9 mouse cellular contexts compared by ENCODE assay signal in the genomic region with DNA sequence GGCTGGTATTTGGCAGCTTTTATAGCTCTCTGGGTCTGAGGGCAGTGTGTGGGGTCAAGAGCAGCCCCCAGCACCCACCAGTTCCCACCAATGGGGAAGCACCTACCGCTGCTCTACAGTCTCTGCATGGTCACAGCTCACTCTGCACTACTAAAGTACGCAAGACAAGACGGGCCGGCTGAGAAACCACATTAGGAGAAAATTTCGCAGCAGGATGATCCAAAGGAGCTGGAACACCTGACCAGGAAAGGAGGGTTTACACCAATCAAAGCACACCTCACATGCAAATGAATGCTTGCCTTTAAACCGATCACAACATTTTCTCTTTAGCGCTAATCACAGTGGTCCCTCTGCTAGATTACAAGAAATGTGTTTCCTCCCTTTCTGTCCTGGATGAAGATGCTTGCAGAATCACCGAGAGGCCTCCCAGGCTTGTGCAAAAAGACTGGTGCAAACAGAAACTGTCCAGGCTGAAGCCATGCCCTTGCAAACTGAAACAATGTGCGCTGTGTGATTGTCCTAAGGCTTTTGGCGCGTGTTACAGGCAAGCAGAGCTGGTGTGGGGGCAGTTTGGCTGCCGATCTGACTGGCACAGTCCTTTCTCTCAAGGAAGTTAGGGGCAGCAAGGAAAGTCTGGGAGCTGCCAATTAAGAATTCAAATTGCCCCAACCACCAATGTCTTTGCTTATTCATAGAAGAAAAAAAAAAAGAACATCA. TPM values are rescaled to one million over a fixed set of nuclear protein-coding genes. Genes with fewer than 3 reads are reported as not detected.
DNase-seq lines count a peak whose midpoint lies in the region; ATAC-seq lines count a peak whose summit lies in the region.
"Had no signal": no experiment of that assay in that cellular context is flagged by ENCODE, and none has a peak within 500 bp of the region (broad histone marks: within the 10 kb centered on the region; RNA-seq: fewer than 3 reads in every experiment).

No protein-coding gene starts in this region.

- no peaks in the 10 kb centered on the region for H3K36me3 ChIP-seq in embryonic facial prominence, embryonic 12.5 days
- H3K36me3 ChIP-seq in limb, embryonic 11.5 days (ENCODE audit: control insufficient read depth, insufficient read depth, low read length) = no peaks in the 10 kb centered on the region
- no peaks in the 10 kb centered on the region for H3K36me3 ChIP-seq in neural tube, embryonic 15.5 days

- H3K4me2 ChIP-seq in embryonic facial prominence, embryonic 12.5 days (replicated peaks) = peak overlapping the region; percentile 32
- peak overlapping the region; percentile 36; the same call in 1 of the 2 replicates for H3K4me2 ChIP-seq in limb, embryonic 11.5 days (ENCODE audit: low read depth, severe bottlenecking)
- peak overlapping the region; percentile 43 for H3K4me2 ChIP-seq in neural tube, embryonic 15.5 days

- WGBS in embryonic facial prominence, embryonic 12.5 days = 14% methylated on average over 12 of the region's 12 CpGs
- 13% methylated on average over 12 of the region's 12 CpGs for WGBS in limb, embryonic 11.5 days
- 13% methylated on average over 12 of the region's 12 CpGs for WGBS in neural tube, embryonic 15.5 days

- peaks cover 48% of the 10 kb centered on the region for H3K27me3 ChIP-seq in embryonic facial prominence, embryonic 12.5 days
- peaks cover 11% of the 10 kb centered on the region for H3K27me3 ChIP-seq in limb, embryonic 11.5 days (ENCODE audit: control insufficient read depth, insufficient read depth, low read length)
- peaks cover 50% of the 10 kb centered on the region for H3K27me3 ChIP-seq in neural tube, embryonic 15.5 days (replicated peaks)

- DNase-seq in heart, adult 11 months = peak; percentile 85
- no peak for DNase-seq in heart, adult 9 months (ENCODE audit: low spot score in 2 of 2)
- peak; percentile 43 for DNase-seq in A20 (ENCODE audit: low read depth, low spot score)
- peak; percentile 49 for DNase-seq in limb, embryonic 11.5 days (ENCODE audit: low spot score)
- DNase-seq in cerebellum, adult 11 months = no peak

- H3K9me3 ChIP-seq in embryonic facial prominence, embryonic 12.5 days = no peaks in the 10 kb centered on the region
- no peaks in the 10 kb centered on the region for H3K9me3 ChIP-seq in limb, embryonic 11.5 days (ENCODE audit: control insufficient read depth, low read length)
- no peaks in the 10 kb centered on the region for H3K9me3 ChIP-seq in neural tube, embryonic 15.5 days (replicated peaks)

- peak overlapping the region; percentile 13; the same call in 1 of the 2 replicates for H3K4me3 ChIP-seq in embryonic facial prominence, embryonic 12.5 days
- peak overlapping the region; percentile 16; the same call in 1 of the 2 replicates for H3K4me3 ChIP-seq in limb, embryonic 11.5 days (ENCODE audit: low read depth, low read length)
- H3K4me3 ChIP-seq in neural tube, embryonic 15.5 days (replicated peaks) = peak overlapping the region; percentile 15; the same call in 1 of the 2 replicates

- peaks cover 15% of the 10 kb centered on the region for H3K4me1 ChIP-seq in embryonic facial prominence, embryonic 12.5 days
- peaks cover 8% of the 10 kb centered on the region; the same call in 1 of the 2 replicates for H3K4me1 ChIP-seq in limb, embryonic 11.5 days (ENCODE audit: control insufficient read depth, insufficient read depth, low read length)
- peaks cover 21% of the 10 kb centered on the region for H3K4me1 ChIP-seq in neural tube, embryonic 15.5 days

- H3K9ac ChIP-seq in embryonic facial prominence, embryonic 12.5 days = no peak overlapping the region
- H3K9ac ChIP-seq in limb, embryonic 11.5 days (ENCODE audit: low read length) = 0 out of 2 replicates have a peak overlapping the region, but pooled peaks have one; percentile 34
- H3K9ac ChIP-seq in neural tube, embryonic 15.5 days (replicated peaks) = no peak overlapping the region; the same call in 1 of the 2 replicates

- no peak overlapping the region for H3K27ac ChIP-seq in embryonic facial prominence, embryonic 12.5 days
- H3K27ac ChIP-seq in limb, embryonic 11.5 days (replicated peaks; ENCODE audit: low read depth, low read length) = no peak overlapping the region
- no peak overlapping the region for H3K27ac ChIP-seq in neural tube, embryonic 15.5 days (replicated peaks)

- ATAC-seq in embryonic facial prominence, embryonic 12.5 days (ENCODE audit: insufficient number of reproducible peaks, insufficient read depth, low FRiP score, low TSS enrichment) = no peak
- ATAC-seq in limb, embryonic 11.5 days (ENCODE audit: insufficient number of reproducible peaks, low FRiP score, low TSS enrichment, low read depth) = no peak
- no peak for ATAC-seq in neural tube, embryonic 15.5 days (ENCODE audit: low FRiP score)
- ATAC-seq in granulocyte monocyte progenitor cell, adult 5-6 weeks (replicated peaks; ENCODE audit: poor library complexity, severe bottlenecking) = no peak

RNA-seq across cellular contexts. Expression of gene Zfp213, which starts 21.9 kb away (rescaled TPM):
- 24.3 and 26.8 TPM in 2 replicates for polyA plus RNA-seq in embryonic facial prominence, embryonic 12.5 days (2016; fragmentation: Nextera tagmentation; extraction: Ambion mirVana)
- 24.4 and 25.6 TPM in 2 replicates for polyA plus RNA-seq in limb, embryonic 11.5 days (2014; fragmentation: Nextera tagmentation; extraction: Ambion mirVana)
- 16.0 and 16.4 TPM in 2 replicates for polyA plus RNA-seq in neural tube, embryonic 15.5 days (2015; fragmentation: Nextera tagmentation; extraction: Ambion mirVana)
- 4.9 and 6.9 TPM in 2 replicates for total RNA-seq in granulocyte monocyte progenitor cell, adult 5-6 weeks (2014; fragmentation: Nextera tagmentation)
- total RNA-seq in granulocyte monocyte progenitor cell, adult 5-6 weeks (2017) = 9.7 and 10.7 TPM in 2 replicates

RNA-seq across cellular contexts. Expression of gene Zfp13, which starts 57.1 kb away (rescaled TPM):
- 23.8 and 24.1 TPM in 2 replicates for polyA plus RNA-seq in embryonic facial prominence, embryonic 12.5 days (2016; fragmentation: Nextera tagmentation; extraction: Ambion mirVana)
- 20.5 and 22.7 TPM in 2 replicates for polyA plus RNA-seq in limb, embryonic 11.5 days (2014; fragmentation: Nextera tagmentation; extraction: Ambion mirVana)
- polyA plus RNA-seq in neural tube, embryonic 15.5 days (2015; fragmentation: Nextera tagmentation; extraction: Ambion mirVana) = 22.6 and 24.9 TPM in 2 replicates
- 1.7 and 2.2 TPM in 2 replicates for total RNA-seq in granulocyte monocyte progenitor cell, adult 5-6 weeks (2014; fragmentation: Nextera tagmentation)
- 0.46 and 0.56 TPM in 2 replicates for total RNA-seq in granulocyte monocyte progenitor cell, adult 5-6 weeks (2017)

RNA-seq across cellular contexts. Expression of gene Zscan10, which starts 58.5 kb away (rescaled TPM):
- 0.20 and 0.67 TPM in 2 replicates for polyA plus RNA-seq in embryonic facial prominence, embryonic 12.5 days (2016; fragmentation: Nextera tagmentation; extraction: Ambion mirVana)
- 0.24 and 0.80 TPM in 2 replicates for polyA plus RNA-seq in limb, embryonic 11.5 days (2014; fragmentation: Nextera tagmentation; extraction: Ambion mirVana)
- not detected in 2 replicates for polyA plus RNA-seq in neural tube, embryonic 15.5 days (2015; fragmentation: Nextera tagmentation; extraction: Ambion mirVana)
- not detected in 2 replicates for total RNA-seq in granulocyte monocyte progenitor cell, adult 5-6 weeks (2014; fragmentation: Nextera tagmentation)
- total RNA-seq in granulocyte monocyte progenitor cell, adult 5-6 weeks (2017) = not detected in 2 replicates
- total RNA-seq: heart, adult 18-20 months had no signal

Comparison
In these comparisons a context has a peak if more than half of its experiments do, and no peak if none do; other contexts are left out.
1. DNase-seq: peak in heart, adult 11 months (single experiment), A20 (single experiment) and limb, embryonic 11.5 days (single experiment); none in heart, adult 9 months (0 of 2) and cerebellum, adult 11 months (single experiment).
2. Peak in every context shown above with its lines, with median percentiles within 50 percentile points of each other: H3K4me2 ChIP-seq and H3K4me3 ChIP-seq.